Mouse (Mus musculus) small intestine, adult 2 months (tissue): ENCODE data around the gene Parp12. TPM values are rescaled to one million over a fixed set of nuclear protein-coding genes. Genes with fewer than 3 reads are reported as not detected.

ENCODE experiments used
- H3K27ac ChIP-seq: fragments of 200-500 bp; 2 replicates; pipeline ENCODE4 v1.5.1; 2012; ENCODE audit warnings: low read depth, low read length, control low read depth, inconsistent platforms; ENCODE audit not compliant: insufficient read depth
- H3K27me3 ChIP-seq: fragments of 200-500 bp; 2 replicates; pipeline ENCODE4 v1.6.1; 2012; ENCODE audit warnings: mild to moderate bottlenecking, moderate library complexity, low read length, inconsistent platforms; ENCODE audit not compliant: control insufficient read depth, insufficient read depth
- H3K36me3 ChIP-seq: fragments of 200-500 bp; 2 replicates; pipeline ENCODE4 v1.6.1; 2012; ENCODE audit warnings: mild to moderate bottlenecking, low read length, control low read depth, inconsistent platforms; ENCODE audit not compliant: control insufficient read depth, insufficient read depth
- H3K4me1 ChIP-seq: fragments of 200-500 bp; 2 replicates; pipeline ENCODE4 v1.6.1; 2012; ENCODE audit warnings: low read length, inconsistent platforms, mixed read lengths; ENCODE audit not compliant: control insufficient read depth, insufficient read depth, insufficient read length
- H3K4me3 ChIP-seq: fragments of 200-500 bp; 2 replicates; pipeline ENCODE4 v1.5.1; 2012; ENCODE audit warnings: low read depth, mild to moderate bottlenecking, control low read depth, inconsistent platforms, low read length, moderate library complexity
- CTCF ChIP-seq: fragments of 200-500 bp; IDR thresholded peaks from 2 replicates; pipeline ENCODE4 v1.5.1; 2012; ENCODE audit warnings: low read depth, mild to moderate bottlenecking, control low read depth, inconsistent platforms, low read length, moderate library complexity, mixed read lengths; ENCODE audit not compliant: insufficient replicate concordance, insufficient read length; ENCODE audit errors: extremely low read depth
- POLR2A ChIP-seq: fragments of 200-500 bp; IDR thresholded peaks from 2 replicates; pipeline ENCODE4 v1.6.1; 2012; ENCODE audit warnings: low read depth, mild to moderate bottlenecking, control low read depth, inconsistent platforms, low read length, moderate library complexity
- WGBS: fragments of 180-500 bp; shearing (Covaris S2); methylation state at CpG from one replicate; pipeline ENCODE4 v1.1.7; 2018; 5-methylcytosine and 5-hydroxymethylcytosine counted together
- polyA plus RNA-seq: library from polyadenylated mRNA; depleted of rRNA; stranded (reverse); fragments of >200 nt; gene quantifications from 2 replicates; pipeline ENCODE4 v1.2.3, GENCODE M21; 2012

Gene Parp12
- polyA plus RNA-seq, 1 experiment = 103 TPM

GRCm38 (mm10) chr6:39058936-39059335 is 59.2 kb downstream of the Parp12 start:
- Histone ChIP-seq H3K4me1 (peaks cover 3% of the 10 kb centered on the region), H3K27ac (no peak overlapping the region)
- WGBS = 31% methylated on average over 3 of the region's 3 CpGs

GRCm38 (mm10) chr6:39058389-39058788 is 59.8 kb downstream of the Parp12 start:
- peaks cover 3% of the 10 kb centered on the region for H3K4me1 ChIP-seq
- no peaks in the 10 kb centered on the region for H3K36me3 ChIP-seq
- H3K27ac ChIP-seq = no peak overlapping the region
- no peaks in the 10 kb centered on the region for H3K27me3 ChIP-seq
- TF ChIP-seq POLR2A (no peak), CTCF (peak; percentile 36; the same call in 1 of the 2 replicates)
- H3K4me3 ChIP-seq = no peak overlapping the region
- WGBS = 62% methylated on average over 3 of the region's 3 CpGs

More at GRCm38 (mm10) chr6:39058936-39059335, 59.2 kb downstream of the Parp12 start:
- Histone ChIP-seq H3K36me3 (no peaks in the 10 kb centered on the region), H3K4me3 (no peak overlapping the region), H3K27me3 (no peaks in the 10 kb centered on the region)
- TF ChIP-seq CTCF (no peak), POLR2A (no peak)

- TF ChIP-seq CTCF (no peak), POLR2A (no peak)
- Histone ChIP-seq H3K4me3 (no peak overlapping the region), H3K4me1 (peaks cover 4% of the 10 kb centered on the region), H3K27ac (no peak overlapping the region), H3K27me3 (no peaks in the 10 kb centered on the region), H3K36me3 (no peaks in the 10 kb centered on the region)
- WGBS = 86% methylated on average over 1 of the region's 1 CpGs
Observed at GRCm38 (mm10) chr6:39057161-39057560, 61.0 kb downstream of the Parp12 start.

GRCm38 (mm10) chr6:39055831-39056261 is 62.3 kb downstream of the Parp12 start:
- Histone ChIP-seq H3K36me3 (no peaks in the 10 kb centered on the region), H3K27ac (no peak overlapping the region), H3K4me3 (peak overlapping the region; percentile 6), H3K4me1 (peaks cover 6% of the 10 kb centered on the region), H3K27me3 (no peaks in the 10 kb centered on the region)
- WGBS = 32% methylated on average over 7 of the region's 7 CpGs
- no peak for TF ChIP-seq CTCF
- no peak for TF ChIP-seq POLR2A

- H3K4me3 ChIP-seq = no peak overlapping the region
- H3K27me3 ChIP-seq = no peaks in the 10 kb centered on the region
- H3K27ac ChIP-seq = no peak overlapping the region
- no peaks in the 10 kb centered on the region for H3K36me3 ChIP-seq
- WGBS = 79% methylated on average over 6 of the region's 6 CpGs
- no peak for TF ChIP-seq CTCF
- TF ChIP-seq POLR2A = no peak
- peaks cover 6% of the 10 kb centered on the region for H3K4me1 ChIP-seq
Observed at GRCm38 (mm10) chr6:39054878-39055508, 63.2 kb downstream of the Parp12 start.

GRCm38 (mm10) chr6:39054206-39054864 is 63.8 kb downstream of the Parp12 start:
- Histone ChIP-seq H3K27me3 (no peaks in the 10 kb centered on the region), H3K27ac (no peak overlapping the region), H3K36me3 (no peaks in the 10 kb centered on the region), H3K4me3 (no peak overlapping the region), H3K4me1 (peaks cover 6% of the 10 kb centered on the region)
- 72% methylated on average over 13 of the region's 13 CpGs for WGBS
- no peak for TF ChIP-seq CTCF
- TF ChIP-seq POLR2A = no peak

- peaks cover 6% of the 10 kb centered on the region for H3K4me1 ChIP-seq
- no peak overlapping the region for H3K4me3 ChIP-seq
- 72% methylated on average over 4 of the region's 4 CpGs for WGBS
- H3K27ac ChIP-seq = no peak overlapping the region
- no peaks in the 10 kb centered on the region for H3K36me3 ChIP-seq
- TF ChIP-seq POLR2A = no peak
- TF ChIP-seq CTCF = no peak
- H3K27me3 ChIP-seq = no peaks in the 10 kb centered on the region
Observed at GRCm38 (mm10) chr6:39052636-39053035, 65.5 kb downstream of the Parp12 start.
